Mouse (Mus musculus): ENCODE measurements around the gene Kdm5b.

GRCm38 (mm10) chr1:134516491-134517198, 43.3 kb upstream of the Kdm5b start:
- TF ChIP-seq POLR2A (IDR thresholded peaks at IDR 0.05; ENCODE audit: insufficient read depth, low read depth, low read length) (no peak), CTCF (IDR thresholded peaks at IDR 0.05; ENCODE audit: insufficient read depth, low read depth, low read length) (no peak)

Data from olfactory bulb, adult 2 months (tissue).